Mouse (Mus musculus) thymus, adult 2 months (tissue): ENCODE data around the gene Pde10a. TPM values are rescaled to one million over a fixed set of nuclear protein-coding genes. Genes with fewer than 3 reads are reported as not detected.

Experiments
- DNase-seq: peaks from one replicate; pipeline ENCODE4 v3.0.0; 2021
- H3K27ac ChIP-seq: fragments of 200-500 bp; 2 replicates; pipeline ENCODE4 v1.5.1; 2012; ENCODE audit warnings: low read length, control low read depth; ENCODE audit not compliant: control insufficient read depth, insufficient read depth
- H3K27me3 ChIP-seq: fragments of 200-500 bp; 2 replicates; pipeline ENCODE4 v1.6.1; 2012; ENCODE audit warnings: mild to moderate bottlenecking, low read length, moderate library complexity, mixed read lengths; ENCODE audit not compliant: control insufficient read depth, insufficient read depth
- H3K36me3 ChIP-seq: fragments of 200-500 bp; 2 replicates; pipeline ENCODE4 v1.6.1; 2012; ENCODE audit warnings: mild to moderate bottlenecking, low read length, moderate library complexity; ENCODE audit not compliant: control insufficient read depth, insufficient read depth
- H3K4me1 ChIP-seq: fragments of 200-500 bp; replicated peaks from 2 replicates; pipeline ENCODE4 v1.6.1; 2012; ENCODE audit warnings: low read length; ENCODE audit not compliant: control insufficient read depth, insufficient read depth
- H3K4me3 ChIP-seq: fragments of 200-500 bp; 2 replicates; pipeline ENCODE4 v1.5.1; 2012; ENCODE audit warnings: mild to moderate bottlenecking, low read length, control low read depth, moderate library complexity; ENCODE audit not compliant: control insufficient read depth, insufficient read depth
- CTCF ChIP-seq: fragments of 200-500 bp; IDR thresholded peaks from 2 replicates; pipeline ENCODE4 v1.5.1; 2012; ENCODE audit warnings: mild to moderate bottlenecking, control low read depth, low read length, moderate library complexity, borderline replicate concordance; ENCODE audit not compliant: control insufficient read depth, poor library complexity, insufficient read depth; ENCODE audit errors: extremely low read depth
- POLR2A ChIP-seq: fragments of 200-500 bp; IDR thresholded peaks from 2 replicates; pipeline ENCODE4 v1.6.1; 2012; ENCODE audit warnings: mild to moderate bottlenecking, low read length, control low read depth, moderate library complexity; ENCODE audit not compliant: control insufficient read depth, poor library complexity, insufficient read depth; ENCODE audit errors: extremely low read depth
- WGBS: fragments of 180-500 bp; shearing (Covaris S2); methylation state at CpG from one replicate; pipeline ENCODE4 v1.1.7; 2018; 5-methylcytosine and 5-hydroxymethylcytosine counted together
- polyA plus RNA-seq: library from polyadenylated mRNA; depleted of rRNA; stranded (reverse); fragments of >200 nt; gene quantifications from 2 replicates; pipeline ENCODE4 v1.2.3, GENCODE M21; 2012

Pde10a gene
- polyA plus RNA-seq, 1 experiment: 4.8 TPM

DNA sequence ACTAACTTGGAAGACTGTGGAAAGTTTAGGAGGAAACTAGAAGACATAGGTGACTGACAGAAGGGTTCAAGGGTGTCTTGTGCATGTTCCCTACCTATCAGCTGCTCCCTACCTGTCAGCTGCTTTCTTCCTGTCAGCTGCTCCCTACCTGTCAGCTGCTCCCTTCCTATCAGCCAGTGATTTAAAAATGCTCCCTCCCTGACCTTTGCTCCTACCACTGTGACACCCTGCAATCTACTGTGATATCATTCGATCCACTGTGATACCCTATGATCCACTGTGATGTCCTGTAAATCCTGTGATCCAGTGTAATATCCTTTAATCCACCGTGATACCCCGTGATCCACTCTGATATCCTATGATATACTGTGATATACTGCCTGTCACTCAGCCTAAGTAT lies 249.1 kb downstream of the Pde10a start:
- no peak for TF ChIP-seq POLR2A
- no peak for TF ChIP-seq CTCF
- DNase-seq: no peak
- WGBS: 94% methylated on average over 3 of the region's 3 CpGs
- Histone ChIP-seq H3K27ac (no peak overlapping the region), H3K4me1 (no peaks in the 10 kb centered on the region), H3K27me3 (no peaks in the 10 kb centered on the region), H3K36me3 (no peaks in the 10 kb centered on the region), H3K4me3 (no peak overlapping the region)

DNA sequence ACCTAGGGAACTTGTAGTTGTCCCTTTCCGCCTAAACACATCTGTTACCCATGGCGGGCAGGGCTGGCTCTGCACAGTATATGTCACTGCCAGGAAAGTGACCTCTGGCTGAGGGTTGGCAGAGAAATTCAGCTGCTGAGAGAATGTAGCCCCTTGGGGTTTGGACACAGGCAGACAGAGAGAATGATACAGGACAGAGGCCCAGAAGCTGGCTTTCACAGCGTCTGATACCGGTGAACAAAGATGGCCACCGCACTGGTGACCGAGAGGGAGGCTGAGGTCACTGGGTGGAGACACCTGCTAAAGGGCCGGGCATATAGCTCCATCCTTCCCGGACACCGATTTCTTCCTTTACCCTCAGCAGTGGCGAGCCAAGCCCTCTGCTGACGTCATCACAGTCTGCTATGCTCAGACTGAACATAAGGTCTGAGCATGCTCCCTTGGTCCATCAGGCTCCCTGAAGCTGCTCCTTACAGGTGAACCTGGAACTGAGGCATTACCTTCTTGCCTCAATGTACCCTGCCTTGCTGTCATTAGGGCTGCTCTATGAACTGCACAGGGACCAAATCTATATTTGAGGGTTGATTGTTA lies 250.5 kb downstream of the Pde10a start:
- Histone ChIP-seq H3K36me3 (no peaks in the 10 kb centered on the region), H3K4me1 (no peaks in the 10 kb centered on the region), H3K27ac (no peak overlapping the region), H3K27me3 (no peaks in the 10 kb centered on the region), H3K4me3 (no peak overlapping the region)
- TF ChIP-seq POLR2A: no peak
- TF ChIP-seq CTCF: no peak
- 90% methylated on average over 11 of the region's 11 CpGs for WGBS
- no peak for DNase-seq

DNA sequence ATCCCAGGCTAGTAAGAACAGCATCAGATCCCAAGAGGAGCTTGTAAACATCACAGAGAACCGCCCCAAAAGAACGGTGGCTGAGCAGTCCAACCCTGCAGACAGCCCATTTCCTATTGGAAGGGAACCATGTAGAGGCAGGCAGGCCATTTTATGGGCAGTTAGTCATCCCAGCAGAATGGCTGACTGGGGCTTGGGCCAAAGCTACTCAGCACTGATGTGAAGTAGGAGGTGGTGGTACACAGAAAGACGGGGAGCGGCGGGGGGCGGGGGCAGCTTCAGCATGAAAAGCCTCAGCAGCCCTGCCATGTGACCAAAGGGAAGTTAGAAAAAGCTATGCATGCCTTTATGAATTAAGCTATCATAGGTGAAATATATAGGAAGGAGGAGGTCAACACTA lies 252.5 kb downstream of the Pde10a start:
- no peak overlapping the region for H3K27ac ChIP-seq
- H3K4me3 ChIP-seq: no peak overlapping the region
- TF ChIP-seq POLR2A (no peak), CTCF (no peak)
- DNase-seq: no peak
- H3K4me1 ChIP-seq: no peaks in the 10 kb centered on the region
- no peaks in the 10 kb centered on the region for H3K36me3 ChIP-seq
- 91% methylated on average over 6 of the region's 6 CpGs for WGBS
- H3K27me3 ChIP-seq: no peaks in the 10 kb centered on the region

DNA sequence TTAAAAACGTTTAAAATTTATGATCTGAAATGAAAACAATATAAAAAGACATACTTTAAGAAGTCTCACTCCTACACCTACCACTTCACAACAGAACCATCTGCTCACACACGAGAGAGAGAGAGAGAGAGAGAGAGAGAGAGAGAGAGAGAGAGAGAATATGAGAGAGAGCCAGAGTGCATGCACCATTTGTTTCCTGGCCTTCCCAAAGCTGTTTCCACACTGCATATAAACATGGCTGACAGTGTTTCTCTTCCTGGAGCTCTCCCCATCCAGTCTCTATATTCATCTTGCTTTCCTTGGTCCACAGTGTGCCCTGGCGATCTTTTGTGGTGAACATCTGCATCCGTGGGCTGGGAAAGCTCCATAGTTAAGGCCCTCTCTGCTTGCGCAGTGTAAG lies 253.7 kb downstream of the Pde10a start:
- no peak overlapping the region for H3K27ac ChIP-seq
- 85% methylated on average over 5 of the region's 5 CpGs for WGBS
- no peaks in the 10 kb centered on the region for H3K4me1 ChIP-seq
- H3K4me3 ChIP-seq: no peak overlapping the region
- DNase-seq: no peak
- TF ChIP-seq POLR2A (no peak), CTCF (no peak)
- no peaks in the 10 kb centered on the region for H3K27me3 ChIP-seq
- H3K36me3 ChIP-seq: no peaks in the 10 kb centered on the region

DNA sequence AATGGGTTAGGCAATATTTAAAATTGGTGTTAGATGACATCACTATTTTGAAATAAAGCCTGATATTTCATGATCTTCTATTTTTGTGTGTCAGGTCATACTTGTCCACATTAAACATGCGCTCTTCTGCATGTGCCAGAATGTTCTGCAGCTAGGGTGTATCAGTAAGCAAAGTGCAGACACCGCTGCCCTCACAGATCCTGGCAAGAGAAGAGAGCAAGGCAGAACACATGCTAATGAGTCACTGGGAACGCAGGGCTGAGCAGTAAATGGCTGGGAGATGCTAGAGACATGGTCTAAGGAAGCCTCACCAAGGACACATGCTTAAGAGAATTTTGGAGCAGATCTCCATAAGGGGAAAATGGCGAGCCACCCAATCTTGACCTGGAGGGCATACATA lies 255.3 kb downstream of the Pde10a start:
- WGBS: 92% methylated on average over 4 of the region's 4 CpGs
- Histone ChIP-seq H3K27me3 (no peaks in the 10 kb centered on the region), H3K36me3 (no peaks in the 10 kb centered on the region), H3K4me1 (no peaks in the 10 kb centered on the region), H3K27ac (no peak overlapping the region), H3K4me3 (no peak overlapping the region)
- TF ChIP-seq CTCF (no peak), POLR2A (no peak)
- DNase-seq: no peak

DNA sequence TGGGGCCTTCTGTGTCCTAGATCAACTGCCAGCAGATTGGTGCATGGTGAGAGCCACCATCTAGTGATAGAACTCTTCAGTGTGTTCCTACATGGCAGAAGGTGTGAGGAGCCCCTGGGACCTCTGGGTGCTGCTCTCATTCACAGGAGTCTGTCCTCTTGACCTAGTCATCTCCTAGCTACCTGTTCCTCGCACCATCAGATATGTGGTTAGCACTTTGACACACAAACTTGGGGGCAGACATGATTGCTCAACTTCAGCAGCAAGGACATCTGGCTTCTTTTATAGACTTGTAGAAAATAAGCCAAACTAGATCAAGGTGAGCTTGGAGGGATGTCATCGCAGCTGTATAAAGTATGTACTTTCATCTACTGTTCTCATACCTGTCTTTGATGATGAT lies 255.9 kb downstream of the Pde10a start:
- Histone ChIP-seq H3K27me3 (no peaks in the 10 kb centered on the region), H3K4me1 (no peaks in the 10 kb centered on the region), H3K4me3 (no peak overlapping the region), H3K36me3 (no peaks in the 10 kb centered on the region), H3K27ac (no peak overlapping the region)
- TF ChIP-seq POLR2A: no peak
- TF ChIP-seq CTCF: no peak
- DNase-seq: no peak
- WGBS: 91% methylated on average over 2 of the region's 2 CpGs

DNA sequence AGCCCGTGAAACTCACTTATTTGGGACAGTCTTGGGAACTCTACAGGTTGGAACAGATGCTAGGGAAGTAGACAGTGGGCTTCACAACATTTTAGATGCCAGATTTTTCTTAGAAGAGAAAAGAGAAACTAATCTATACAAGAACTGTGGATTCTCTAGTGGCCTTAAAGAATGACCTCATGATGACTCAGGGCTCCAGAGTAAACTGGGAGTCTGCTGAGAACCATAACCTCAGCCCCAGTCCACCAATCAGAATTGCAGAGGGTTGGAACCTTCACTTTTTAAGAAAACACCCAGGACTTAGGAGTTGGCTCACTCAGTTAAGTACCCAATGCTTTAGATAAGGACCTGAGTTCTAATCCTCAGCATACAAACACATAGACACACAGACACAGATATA lies 256.4 kb downstream of the Pde10a start:
- no peaks in the 10 kb centered on the region for H3K4me1 ChIP-seq
- DNase-seq: no peak
- no peak overlapping the region for H3K4me3 ChIP-seq
- no peaks in the 10 kb centered on the region for H3K27me3 ChIP-seq
- H3K36me3 ChIP-seq: no peaks in the 10 kb centered on the region
- TF ChIP-seq CTCF (no peak), POLR2A (no peak)
- H3K27ac ChIP-seq: no peak overlapping the region
- WGBS: 88% methylated on average over 1 of the region's 1 CpGs
